Mouse (Mus musculus) kidney, adult 2 months (tissue): ENCODE data around the gene 0610037L13Rik. TPM values are rescaled to one million over a fixed set of nuclear protein-coding genes. Genes with fewer than 3 reads are reported as not detected.
A peak's percentile ranks its signal among the peaks of the same experiment; 100 is the strongest.

ENCODE experiments used
- DNase-seq: peaks from one replicate; pipeline ENCODE4 v3.0.0; 2021
- H3K27ac ChIP-seq: fragments of 200-500 bp; 2 replicates; pipeline ENCODE4 v1.5.1; 2012; ENCODE audit warnings: low read depth, low read length, control low read depth, inconsistent platforms; ENCODE audit not compliant: insufficient read depth
- H3K27me3 ChIP-seq: fragments of 200-500 bp; replicated peaks from 2 replicates; pipeline ENCODE4 v1.6.1; 2012; ENCODE audit warnings: mild to moderate bottlenecking, moderate library complexity, low read length, inconsistent platforms; ENCODE audit not compliant: control insufficient read depth, insufficient read depth
- H3K36me3 ChIP-seq: fragments of 200-500 bp; 2 replicates; pipeline ENCODE4 v1.6.1; 2012; ENCODE audit warnings: mild to moderate bottlenecking, moderate library complexity, low read length, inconsistent platforms; ENCODE audit not compliant: control insufficient read depth, insufficient read depth
- H3K4me1 ChIP-seq: fragments of 200-500 bp; 2 replicates; pipeline ENCODE4 v1.6.1; 2011; ENCODE audit warnings: low read length; ENCODE audit not compliant: control insufficient read depth, insufficient read depth
- H3K4me3 ChIP-seq: fragments of 200-500 bp; 2 replicates; pipeline ENCODE4 v1.5.1; 2011; ENCODE audit warnings: mild to moderate bottlenecking, low read depth, low read length, control low read depth; ENCODE audit not compliant: insufficient read depth
- CTCF ChIP-seq: fragments of 200-500 bp; conservative IDR thresholded peaks from 2 replicates; pipeline ENCODE4 v1.5.1; 2011; ENCODE audit warnings: low read depth, mild to moderate bottlenecking, control low read depth, low read length, moderate library complexity, mixed read lengths; ENCODE audit not compliant: insufficient read depth, insufficient read length
- POLR2A ChIP-seq: fragments of 200-500 bp; IDR thresholded peaks from one replicate; pipeline ENCODE4 v1.6.1; 2011; ENCODE audit warnings: low read depth, low read length, control low read depth
- WGBS: fragments of 180-500 bp; shearing (Covaris S2); methylation state at CpG from one replicate; pipeline ENCODE4 v1.1.7; 2018; 5-methylcytosine and 5-hydroxymethylcytosine counted together
- polyA plus RNA-seq: library from polyadenylated mRNA; depleted of rRNA; stranded (reverse); fragments of >200 nt; gene quantifications from 2 replicates; pipeline ENCODE4 v1.2.3, GENCODE M21; 2012; rRNA removed

The 0610037L13Rik gene
- 36.4 and 45.9 TPM in 2 replicates for polyA plus RNA-seq

DNA sequence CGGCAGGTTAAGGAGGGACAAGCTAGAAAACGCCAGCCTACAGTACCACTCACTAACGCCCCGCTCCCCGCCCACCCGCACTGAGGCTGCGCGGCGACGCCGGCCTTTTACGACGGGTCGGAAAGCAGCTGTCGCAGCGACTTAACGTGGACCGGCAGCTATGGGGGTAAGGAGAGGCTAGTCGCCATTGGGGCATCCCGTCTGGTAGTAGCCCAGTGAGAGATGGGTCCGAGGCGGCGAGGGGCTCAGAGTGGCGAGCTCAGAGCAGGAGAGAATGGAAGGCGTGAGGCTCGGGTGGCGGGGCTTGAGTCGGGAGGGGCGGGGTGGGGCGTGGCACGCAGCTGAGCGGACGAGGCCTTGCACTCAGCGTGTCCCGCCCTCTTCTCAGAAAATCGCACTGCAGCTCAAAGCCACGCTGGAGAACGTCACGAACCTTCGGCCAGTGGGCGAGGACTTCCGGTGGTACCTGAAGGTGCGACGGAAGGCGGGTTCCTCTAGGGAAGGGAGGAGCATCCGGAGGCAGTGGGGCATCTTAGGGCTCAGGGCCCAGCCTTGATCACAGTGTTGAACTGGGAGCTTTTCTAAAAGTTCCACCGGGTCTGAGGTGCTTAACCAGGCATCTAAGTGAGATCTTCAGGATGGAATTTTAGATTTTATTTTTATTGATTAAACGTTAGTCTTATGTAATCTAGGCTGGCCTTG lies at the start of gene 0610037L13Rik:
TSS of gene 0610037L13Rik (plus strand) at position 83 of the 702 bp plus-strand sequence.
- Histone ChIP-seq H3K27me3 (no peaks in the 10 kb centered on the region), H3K36me3 (no peaks in the 10 kb centered on the region; the same call in 1 of the 2 replicates), H3K27ac (peak within 1 kb of the TSS; percentile 49), H3K4me3 (peak within 1 kb of the TSS; percentile 72), H3K4me1 (peaks cover 2% of the 10 kb centered on the region; the same call in 1 of the 2 replicates)
- DNase-seq = peak; percentile 98
- under 1% methylated on average over 48 of the region's 48 CpGs for WGBS
- TF ChIP-seq POLR2A (peak; percentile 75), CTCF (no peak)

DNA sequence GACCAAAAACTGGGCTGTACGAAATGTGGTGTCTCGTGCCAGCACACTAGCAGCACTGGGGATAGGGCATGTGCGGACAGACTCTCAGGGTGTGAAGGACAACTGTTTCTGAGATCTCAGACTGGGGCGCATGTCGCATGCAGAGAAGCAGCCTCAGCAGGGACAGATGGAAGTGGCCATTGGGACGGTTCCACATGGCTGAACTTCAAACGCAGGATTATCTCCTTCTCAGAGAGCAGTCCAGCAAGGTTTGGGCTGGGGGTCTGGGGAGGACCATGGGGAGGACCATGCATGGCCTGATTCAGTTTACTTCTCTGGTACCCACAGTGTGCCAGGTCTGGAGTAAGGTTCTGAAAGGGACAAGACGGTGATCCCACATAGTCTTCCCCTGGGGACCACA lies 45.9 kb upstream of the 0610037L13Rik start:
- Histone ChIP-seq H3K4me3 (no peak overlapping the region), H3K27ac (no peak overlapping the region)
- WGBS = 79% methylated on average over 8 of the region's 8 CpGs

DNA sequence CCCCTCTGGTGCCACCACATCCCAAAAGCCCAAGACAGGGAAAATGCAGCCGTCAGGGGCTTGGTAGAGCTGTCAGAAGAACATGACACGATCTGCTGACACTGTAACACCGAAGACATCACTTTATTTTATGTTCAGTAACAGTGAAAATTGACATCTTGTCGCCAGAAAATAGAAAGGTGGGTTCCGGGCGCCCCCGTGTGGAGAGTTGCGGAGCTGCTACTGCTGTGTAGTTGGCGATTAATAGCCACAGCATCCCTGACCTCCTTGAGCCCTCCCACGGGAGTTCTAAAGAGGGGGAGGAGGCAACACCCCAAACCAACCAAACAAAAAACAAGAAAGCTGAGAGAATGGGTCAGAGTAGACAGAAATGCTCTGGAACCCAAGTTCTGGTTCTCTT lies 44.6 kb upstream of the 0610037L13Rik start:
- no peak overlapping the region for H3K27ac ChIP-seq
- H3K4me1 ChIP-seq = no peaks in the 10 kb centered on the region; the same call in 1 of the 2 replicates
- H3K4me3 ChIP-seq = no peak overlapping the region
- no peak for TF ChIP-seq POLR2A
- peak; percentile 81 for TF ChIP-seq CTCF
- no peaks in the 10 kb centered on the region for H3K36me3 ChIP-seq
- H3K27me3 ChIP-seq = no peaks in the 10 kb centered on the region
- 2% methylated on average over 10 of the region's 10 CpGs for WGBS
- peak; percentile 56 for DNase-seq

More for the DNA sequence above, 45.9 kb upstream of the 0610037L13Rik start:
- TF ChIP-seq CTCF (no peak), POLR2A (no peak)
- Histone ChIP-seq H3K4me1 (no peaks in the 10 kb centered on the region; the same call in 1 of the 2 replicates), H3K27me3 (no peaks in the 10 kb centered on the region), H3K36me3 (no peaks in the 10 kb centered on the region)
- no peak for DNase-seq

DNA sequence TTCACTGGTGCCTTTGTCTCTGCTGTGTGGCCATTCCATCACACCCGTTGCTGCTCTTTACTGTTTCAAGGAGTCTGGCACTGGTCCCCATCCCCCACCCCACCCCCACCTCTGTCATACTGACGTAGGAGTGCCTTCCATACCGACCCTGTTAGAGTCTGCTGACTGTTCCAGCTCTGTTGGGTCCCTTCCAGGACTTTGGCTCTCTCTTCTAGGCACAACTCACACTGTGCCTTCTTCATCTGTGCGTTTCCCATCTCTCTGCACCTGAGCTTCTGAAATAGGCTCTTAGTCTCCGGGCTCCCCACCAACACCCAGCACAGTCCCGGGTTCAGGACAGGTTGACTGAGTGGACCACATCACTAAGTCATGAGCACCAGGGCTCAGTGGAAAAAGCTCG lies 42.8 kb upstream of the 0610037L13Rik start:
- DNase-seq = no peak
- H3K27ac ChIP-seq = no peak overlapping the region
- no peaks in the 10 kb centered on the region for H3K27me3 ChIP-seq
- no peaks in the 10 kb centered on the region for H3K36me3 ChIP-seq
- no peak for TF ChIP-seq CTCF
- no peak for TF ChIP-seq POLR2A
- no peaks in the 10 kb centered on the region; the same call in 1 of the 2 replicates for H3K4me1 ChIP-seq
- WGBS = 65% methylated on average over 7 of the region's 7 CpGs
- H3K4me3 ChIP-seq = no peak overlapping the region

DNA sequence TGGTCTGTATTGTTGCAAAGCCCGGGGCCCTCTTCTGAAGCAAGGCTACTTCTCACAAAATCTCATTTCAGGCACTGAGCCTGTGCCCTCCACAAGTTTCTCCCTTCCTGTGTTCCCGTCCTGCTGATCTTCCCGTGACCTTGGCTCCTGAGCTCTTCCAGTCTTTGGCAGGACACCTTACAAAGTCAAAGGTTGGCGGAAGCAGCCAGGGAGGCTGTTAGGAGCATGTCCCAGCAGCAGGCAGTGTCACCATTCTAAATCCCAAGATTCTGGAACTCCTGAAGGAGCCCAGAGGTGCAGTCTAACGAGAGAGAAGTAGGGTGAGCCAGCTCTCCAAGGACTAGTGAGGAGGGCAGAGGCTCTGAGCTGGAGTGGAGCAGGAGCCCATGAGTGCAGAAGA lies 41.1 kb upstream of the 0610037L13Rik start:
- Histone ChIP-seq H3K4me3 (no peak overlapping the region), H3K27me3 (no peaks in the 10 kb centered on the region), H3K4me1 (no peaks in the 10 kb centered on the region; the same call in 1 of the 2 replicates), H3K36me3 (no peaks in the 10 kb centered on the region), H3K27ac (no peak overlapping the region)
- peak; percentile 65 for DNase-seq
- TF ChIP-seq CTCF = no peak
- no peak for TF ChIP-seq POLR2A
- WGBS = 60% methylated on average over 5 of the region's 5 CpGs

DNA sequence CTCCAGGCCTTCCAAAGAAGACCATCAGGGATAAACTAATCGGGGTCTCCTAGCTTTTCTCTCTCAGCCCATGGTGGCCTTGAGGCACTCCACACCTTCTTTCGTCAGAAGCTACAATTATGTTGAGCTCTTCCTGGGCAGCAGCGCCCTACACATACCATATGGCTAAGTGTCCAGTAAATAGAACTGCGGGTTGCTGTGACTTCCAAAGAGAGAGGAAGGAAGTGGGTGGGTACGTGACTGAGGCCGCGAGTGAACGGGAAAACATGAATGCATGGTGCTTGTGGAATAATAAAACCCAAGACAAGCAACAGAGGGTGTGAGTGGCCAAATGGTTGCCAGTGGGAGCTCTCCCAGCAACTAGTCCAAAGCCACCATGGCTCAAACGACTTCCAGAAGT lies 40.0 kb upstream of the 0610037L13Rik start:
- 56% methylated on average over 9 of the region's 9 CpGs for WGBS
- Histone ChIP-seq H3K4me1 (no peaks in the 10 kb centered on the region; the same call in 1 of the 2 replicates), H3K4me3 (no peak overlapping the region), H3K27me3 (no peaks in the 10 kb centered on the region), H3K27ac (no peak overlapping the region), H3K36me3 (no peaks in the 10 kb centered on the region)
- no peak for DNase-seq
- TF ChIP-seq POLR2A (no peak), CTCF (no peak)

DNA sequence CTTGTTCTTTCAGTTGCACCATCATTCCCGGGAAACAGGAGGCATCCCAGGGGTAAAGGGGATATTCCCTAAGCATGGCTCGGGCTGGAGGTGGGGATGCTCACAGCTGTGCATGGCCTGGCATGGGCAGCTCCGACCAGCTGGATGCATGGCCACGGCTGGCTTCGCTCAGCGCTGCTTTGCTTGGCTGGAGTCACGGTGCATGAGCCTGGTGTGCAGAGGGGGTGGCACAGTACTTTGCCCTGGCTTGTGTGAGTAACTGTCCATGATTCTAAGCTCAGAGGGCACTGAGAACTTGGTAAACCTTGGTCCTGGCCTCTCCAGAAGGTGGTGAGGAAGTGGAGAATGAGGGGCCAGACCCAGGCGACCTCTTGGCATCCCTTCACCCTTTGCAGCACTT lies 39.5 kb upstream of the 0610037L13Rik start:
- peak; percentile 63 for DNase-seq
- WGBS = 57% methylated on average over 8 of the region's 8 CpGs
- no peak overlapping the region for H3K27ac ChIP-seq
- H3K36me3 ChIP-seq = no peaks in the 10 kb centered on the region
- H3K4me1 ChIP-seq = no peaks in the 10 kb centered on the region; the same call in 1 of the 2 replicates
- H3K4me3 ChIP-seq = no peak overlapping the region
- H3K27me3 ChIP-seq = no peaks in the 10 kb centered on the region
- no peak for TF ChIP-seq POLR2A
- no peak for TF ChIP-seq CTCF
